Mouse (Mus musculus): ENCODE measurements at regions not wholly inside any gene's neighbourhood (a gene's known extent, or its start where the extent isn't known, plus 50 kb on each side); places are given as distances from the start of the nearest gene placed in this dataset.

DNA sequence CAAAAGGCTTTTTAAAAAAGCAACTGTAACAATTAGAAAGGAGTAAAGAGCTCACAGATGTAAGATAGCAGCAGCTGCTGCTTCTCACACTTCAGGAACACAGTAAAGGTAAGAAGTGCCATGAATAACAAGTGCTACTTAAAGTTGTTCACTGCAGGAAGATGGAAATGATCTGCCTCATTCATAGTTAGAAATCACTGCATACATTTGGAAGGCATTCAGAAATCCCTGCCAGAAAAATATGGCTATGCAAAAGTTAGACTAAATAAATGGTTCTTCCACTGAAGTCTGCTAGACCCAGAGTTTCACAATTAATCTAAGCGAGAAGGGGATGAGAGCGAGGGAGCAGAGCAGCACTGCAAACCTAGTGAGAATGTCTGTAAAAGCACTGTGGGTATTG, 102.5 kb upstream of the Htr2a start:
- no peak for TF ChIP-seq POLR2A (IDR thresholded peaks at IDR 0.05; ENCODE audit: low read depth, low read length)
- TF ChIP-seq CTCF (IDR thresholded peaks at IDR 0.05; ENCODE audit: borderline replicate concordance, insufficient read depth, low read length) = no peak

Measured in embryonic fibroblast, embryonic 13.5 days (primary cell).